Mouse (Mus musculus): Measurements from ENCODE around the gene Mtus2. TPM values are rescaled to one million over a fixed set of nuclear protein-coding genes. Genes with fewer than 3 reads are reported as not detected.
A peak's percentile ranks its signal among the peaks of the same experiment; 100 is the strongest.

The Mtus2 gene
- polyA plus RNA-seq (2012; rRNA removed), result 3.6 and 8.7 TPM in 2 replicates

DNA sequence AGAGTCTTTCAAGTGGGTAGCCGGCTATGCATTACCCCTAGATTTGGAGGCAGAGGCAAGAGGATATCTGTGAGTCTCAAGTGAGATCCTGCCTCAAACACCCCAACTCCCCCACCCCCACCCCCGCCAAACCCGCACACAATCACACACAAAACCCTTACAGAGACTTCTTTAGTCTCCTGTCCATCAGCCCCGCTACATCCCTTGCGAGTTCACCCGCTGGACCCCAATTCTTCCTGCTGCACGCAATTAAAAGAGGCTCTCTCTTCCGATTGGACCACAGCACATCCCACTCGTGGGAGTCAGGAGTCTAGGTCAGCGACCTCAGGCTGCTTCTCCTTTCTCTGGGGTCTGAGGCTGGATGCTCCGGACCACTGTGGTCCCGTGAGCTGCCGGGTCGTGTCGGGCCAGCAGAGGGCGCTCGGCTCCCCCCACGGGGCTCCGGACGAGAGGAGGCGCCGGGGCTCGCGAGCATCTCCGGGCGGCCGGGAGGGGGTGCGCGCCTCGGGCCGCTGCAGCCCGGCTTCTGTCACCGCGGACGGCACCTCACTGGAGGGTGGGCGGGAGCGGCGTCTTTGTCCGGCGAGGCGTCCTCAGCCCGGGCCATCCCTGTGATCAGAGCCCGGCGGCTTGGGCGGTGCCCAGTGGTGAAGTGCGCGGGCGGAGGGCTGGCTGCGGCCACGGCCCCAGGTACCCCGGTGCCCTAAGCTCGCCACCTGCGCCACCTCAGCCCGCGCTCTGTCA lies at the start of gene Mtus2:
Gene Mtus2 (plus strand): TSS at position 500 of the 744 bp plus-strand sequence.
- DNase-seq, result peak; percentile 63
- 5% methylated on average over 55 of the region's 55 CpGs for WGBS
- H3K36me3 ChIP-seq (ENCODE audit: control insufficient read depth, insufficient read depth, low read length), result no peaks in the 10 kb centered on the region
- no peak within 1 kb of the TSS for H3K27ac ChIP-seq (ENCODE audit: control insufficient read depth, insufficient read depth, low read length)
- no peaks in the 10 kb centered on the region for H3K4me1 ChIP-seq (replicated peaks; ENCODE audit: control insufficient read depth, insufficient read depth, low read length)
- TF ChIP-seq CTCF (IDR thresholded peaks at IDR 0.05; ENCODE audit: borderline replicate concordance, control insufficient read depth, extremely low read depth, insufficient read depth, low read length, poor library complexity) (peak; percentile 82), POLR2A (IDR thresholded peaks at IDR 0.05; ENCODE audit: control insufficient read depth, extremely low read depth, insufficient read depth, low read length, poor library complexity) (no peak)
- peaks cover 5% of the 10 kb centered on the region; the same call in 1 of the 2 replicates for H3K27me3 ChIP-seq (ENCODE audit: control insufficient read depth, insufficient read depth, low read length)
- no peak within 1 kb of the TSS for H3K4me3 ChIP-seq (ENCODE audit: control insufficient read depth, insufficient read depth, low read length)

GRCm38 (mm10) chr5:147907851-147908250 lies 49.3 kb upstream of the Mtus2 start:
- no peak for DNase-seq
- H3K27ac ChIP-seq (ENCODE audit: control insufficient read depth, insufficient read depth, low read length), result no peak overlapping the region

DNA sequence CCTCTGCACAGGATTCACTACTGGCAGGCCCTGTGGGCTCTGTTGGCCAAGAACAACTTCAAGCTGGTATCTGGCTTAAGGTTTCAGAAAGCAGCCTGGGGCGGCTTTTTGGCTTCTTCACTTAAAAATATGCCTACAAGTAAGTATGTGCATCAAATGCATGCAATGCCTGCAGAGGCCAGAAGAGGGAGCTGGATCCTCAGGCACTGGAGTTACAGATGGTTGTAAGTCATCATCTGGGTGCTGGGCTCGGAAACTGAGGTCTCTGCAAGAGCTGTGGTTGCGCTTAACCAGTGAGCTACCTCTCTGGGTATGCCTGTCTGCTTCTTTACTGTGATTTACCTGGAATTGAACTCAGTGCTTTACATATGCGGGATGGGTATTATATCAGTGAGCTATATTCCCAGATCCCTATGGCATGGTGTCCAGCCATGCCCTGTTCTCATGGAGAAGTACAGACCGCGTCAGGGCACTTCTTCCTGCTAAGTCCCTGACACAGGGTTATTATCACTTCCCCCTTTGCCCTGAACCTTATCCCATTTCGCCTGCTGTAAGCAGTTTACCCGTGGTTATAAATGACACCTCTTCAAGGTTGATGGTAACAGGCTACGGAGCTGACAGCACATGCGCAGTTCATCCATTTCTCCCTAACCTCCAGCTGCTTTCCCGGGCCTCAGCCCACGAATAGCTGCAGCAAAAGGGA lies 46.2 kb upstream of the Mtus2 start:
- H3K4me3 ChIP-seq (ENCODE audit: control insufficient read depth, insufficient read depth, low read length), result no peak overlapping the region
- DNase-seq, result no peak

More at GRCm38 (mm10) chr5:147907851-147908250, 49.3 kb upstream of the Mtus2 start:
- Histone ChIP-seq H3K4me3 (ENCODE audit: control insufficient read depth, insufficient read depth, low read length) (no peak overlapping the region), H3K36me3 (ENCODE audit: control insufficient read depth, insufficient read depth, low read length) (no peaks in the 10 kb centered on the region), H3K27me3 (ENCODE audit: control insufficient read depth, insufficient read depth, low read length) (no peaks in the 10 kb centered on the region), H3K4me1 (replicated peaks; ENCODE audit: control insufficient read depth, insufficient read depth, low read length) (no peaks in the 10 kb centered on the region)
- 92% methylated on average over 8 of the region's 8 CpGs for WGBS
- no peak for TF ChIP-seq CTCF (IDR thresholded peaks at IDR 0.05; ENCODE audit: borderline replicate concordance, control insufficient read depth, extremely low read depth, insufficient read depth, low read length, poor library complexity)
- no peak for TF ChIP-seq POLR2A (IDR thresholded peaks at IDR 0.05; ENCODE audit: control insufficient read depth, extremely low read depth, insufficient read depth, low read length, poor library complexity)

GRCm38 (mm10) chr5:147911744-147912143 lies 45.4 kb upstream of the Mtus2 start:
- no peak overlapping the region for H3K27ac ChIP-seq (ENCODE audit: control insufficient read depth, insufficient read depth, low read length)
- WGBS, result 91% methylated on average over 5 of the region's 5 CpGs
- H3K27me3 ChIP-seq (ENCODE audit: control insufficient read depth, insufficient read depth, low read length), result no peaks in the 10 kb centered on the region
- H3K36me3 ChIP-seq (ENCODE audit: control insufficient read depth, insufficient read depth, low read length), result no peaks in the 10 kb centered on the region
- no peak for DNase-seq
- peaks cover 5% of the 10 kb centered on the region for H3K4me1 ChIP-seq (replicated peaks; ENCODE audit: control insufficient read depth, insufficient read depth, low read length)
- TF ChIP-seq POLR2A (IDR thresholded peaks at IDR 0.05; ENCODE audit: control insufficient read depth, extremely low read depth, insufficient read depth, low read length, poor library complexity) (no peak), CTCF (IDR thresholded peaks at IDR 0.05; ENCODE audit: borderline replicate concordance, control insufficient read depth, extremely low read depth, insufficient read depth, low read length, poor library complexity) (no peak)
- H3K4me3 ChIP-seq (ENCODE audit: control insufficient read depth, insufficient read depth, low read length), result no peak overlapping the region

More for the DNA sequence above, 46.2 kb upstream of the Mtus2 start:
- 87% methylated on average over 12 of the region's 12 CpGs for WGBS
- no peaks in the 10 kb centered on the region for H3K36me3 ChIP-seq (ENCODE audit: control insufficient read depth, insufficient read depth, low read length)
- no peaks in the 10 kb centered on the region for H3K27me3 ChIP-seq (ENCODE audit: control insufficient read depth, insufficient read depth, low read length)
- H3K27ac ChIP-seq (ENCODE audit: control insufficient read depth, insufficient read depth, low read length), result no peak overlapping the region
- TF ChIP-seq CTCF (IDR thresholded peaks at IDR 0.05; ENCODE audit: borderline replicate concordance, control insufficient read depth, extremely low read depth, insufficient read depth, low read length, poor library complexity) (no peak), POLR2A (IDR thresholded peaks at IDR 0.05; ENCODE audit: control insufficient read depth, extremely low read depth, insufficient read depth, low read length, poor library complexity) (no peak)
- H3K4me1 ChIP-seq (replicated peaks; ENCODE audit: control insufficient read depth, insufficient read depth, low read length), result peaks cover 5% of the 10 kb centered on the region

GRCm38 (mm10) chr5:147913241-147913842 lies 43.8 kb upstream of the Mtus2 start:
- H3K4me3 ChIP-seq (ENCODE audit: control insufficient read depth, insufficient read depth, low read length), result no peak overlapping the region
- 65% methylated on average over 14 of the region's 14 CpGs for WGBS
- H3K27me3 ChIP-seq (ENCODE audit: control insufficient read depth, insufficient read depth, low read length), result no peaks in the 10 kb centered on the region
- DNase-seq, result no peak
- peaks cover 5% of the 10 kb centered on the region for H3K4me1 ChIP-seq (replicated peaks; ENCODE audit: control insufficient read depth, insufficient read depth, low read length)
- no peaks in the 10 kb centered on the region for H3K36me3 ChIP-seq (ENCODE audit: control insufficient read depth, insufficient read depth, low read length)
- no peak overlapping the region for H3K27ac ChIP-seq (ENCODE audit: control insufficient read depth, insufficient read depth, low read length)
- TF ChIP-seq POLR2A (IDR thresholded peaks at IDR 0.05; ENCODE audit: control insufficient read depth, extremely low read depth, insufficient read depth, low read length, poor library complexity), result no peak
- TF ChIP-seq CTCF (IDR thresholded peaks at IDR 0.05; ENCODE audit: borderline replicate concordance, control insufficient read depth, extremely low read depth, insufficient read depth, low read length, poor library complexity), result no peak

DNA sequence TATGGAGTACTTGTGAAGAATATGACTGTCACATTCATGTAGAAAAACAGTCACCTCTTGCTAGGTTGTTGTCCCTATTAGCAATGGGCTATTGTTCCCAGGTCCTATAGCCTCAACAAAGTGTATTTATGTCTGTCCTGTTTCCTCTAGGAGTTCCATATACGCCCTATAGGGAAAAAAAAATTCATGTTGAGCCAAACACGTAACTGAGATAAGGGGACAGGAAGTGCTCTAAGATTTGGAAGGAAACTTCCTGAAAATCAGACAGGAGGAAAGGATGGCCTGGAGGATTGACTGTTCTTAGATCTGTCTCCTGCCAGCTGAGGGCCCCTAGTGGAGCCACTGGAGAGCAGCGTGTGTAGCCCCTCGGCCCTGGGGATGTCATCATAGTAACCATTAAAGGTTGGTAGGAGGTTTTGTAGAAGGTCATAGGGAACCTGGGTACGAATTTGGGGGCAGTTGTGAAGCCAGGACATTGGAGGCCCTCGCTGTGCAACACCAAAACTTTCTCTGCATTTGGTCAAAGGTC lies 42.0 kb upstream of the Mtus2 start:
- Histone ChIP-seq H3K4me3 (ENCODE audit: control insufficient read depth, insufficient read depth, low read length) (no peak overlapping the region), H3K36me3 (ENCODE audit: control insufficient read depth, insufficient read depth, low read length) (no peaks in the 10 kb centered on the region), H3K4me1 (replicated peaks; ENCODE audit: control insufficient read depth, insufficient read depth, low read length) (peaks cover 5% of the 10 kb centered on the region), H3K27me3 (ENCODE audit: control insufficient read depth, insufficient read depth, low read length) (no peaks in the 10 kb centered on the region), H3K27ac (ENCODE audit: control insufficient read depth, insufficient read depth, low read length) (no peak overlapping the region)
- TF ChIP-seq CTCF (IDR thresholded peaks at IDR 0.05; ENCODE audit: borderline replicate concordance, control insufficient read depth, extremely low read depth, insufficient read depth, low read length, poor library complexity) (no peak), POLR2A (IDR thresholded peaks at IDR 0.05; ENCODE audit: control insufficient read depth, extremely low read depth, insufficient read depth, low read length, poor library complexity) (no peak)
- 60% methylated on average over 6 of the region's 6 CpGs for whole genome bisulfite sequencing
- no peak for DNase-seq
